Mouse (Mus musculus) hindbrain, embryonic 15.5 days (tissue): Measurements from ENCODE around the gene Trim14. TPM values are rescaled to one million over a fixed set of nuclear protein-coding genes. Genes with fewer than 3 reads are reported as not detected.

Source experiments
- ATAC-seq: fragments of 200-750 bp; cut with Nextera tagmentation; 2 replicates; pipeline ENCODE4 v1.8.0; 2017; ENCODE audit warnings: low read depth, moderate number of reproducible peaks, moderate TSS enrichment; ENCODE audit not compliant: low FRiP score
- H3K27ac ChIP-seq: fragments of 300-500 bp; sonication (generic); replicated peaks from 2 replicates; pipeline ENCODE4 v1.5.1; 2015; ENCODE audit warnings: mild to moderate bottlenecking, inconsistent platforms
- H3K27me3 ChIP-seq: fragments of 300-500 bp; sonication (generic); 2 replicates; pipeline ENCODE4 v1.6.1; 2015; ENCODE audit warnings: control low read depth, inconsistent platforms
- H3K36me3 ChIP-seq: fragments of 300-500 bp; sonication (generic); 2 replicates; pipeline ENCODE4 v1.6.1; 2015; ENCODE audit warnings: control low read depth, inconsistent platforms
- H3K4me1 ChIP-seq: fragments of 300-500 bp; sonication (generic); replicated peaks from 2 replicates; pipeline ENCODE4 v1.6.1; 2015; ENCODE audit warnings: control low read depth, inconsistent platforms
- H3K4me2 ChIP-seq: fragments of 300-500 bp; sonication (generic); 2 replicates; pipeline ENCODE4 v1.6.1; 2015; ENCODE audit warnings: moderate library complexity, mild to moderate bottlenecking, inconsistent platforms
- H3K4me3 ChIP-seq: fragments of 300-500 bp; sonication (generic); 2 replicates; pipeline ENCODE4 v1.5.1; 2015; ENCODE audit warnings: mild to moderate bottlenecking, inconsistent platforms
- H3K9ac ChIP-seq: fragments of 300-500 bp; sonication (generic); 2 replicates; pipeline ENCODE4 v1.6.1; 2015; ENCODE audit warnings: inconsistent platforms
- H3K9me3 ChIP-seq: fragments of 300-500 bp; sonication (generic); 2 replicates; pipeline ENCODE4 v1.6.1; 2016; ENCODE audit warnings: control low read depth, inconsistent platforms
- WGBS: fragments of 180-500 bp; shearing (Covaris S2); methylation state at CpG from one replicate; pipeline ENCODE4 v1.1.7; 2015; 5-methylcytosine and 5-hydroxymethylcytosine counted together
- polyA plus RNA-seq: library from polyadenylated mRNA; unstranded; fragments of >200 nt; fragmentation: Nextera tagmentation; extraction: Ambion mirVana; gene quantifications from 2 replicates; pipeline ENCODE4 v1.2.1, GENCODE M21; 2015

Trim14 gene
- polyA plus RNA-seq, 1 experiment from 2014 or later: 1.2 TPM

GRCm38 (mm10) chr4:46445237-46445945 is 90.5 kb downstream of the Trim14 start:
- Histone ChIP-seq H3K4me3 (no peak overlapping the region), H3K36me3 (no peaks in the 10 kb centered on the region), H3K27me3 (no peaks in the 10 kb centered on the region), H3K9me3 (no peaks in the 10 kb centered on the region), H3K9ac (no peak overlapping the region), H3K4me1 (peaks cover 4% of the 10 kb centered on the region), H3K27ac (no peak overlapping the region), H3K4me2 (no peak overlapping the region)
- 55% methylated on average over 9 of the region's 9 CpGs for WGBS
- no peak for ATAC-seq

Other genes starting within 250 kb of the Trim14 start
- not detected in 2 replicates for gene Foxe1, start 192.5 kb downstream of the Trim14 start, polyA plus RNA-seq
- 8.5 and 9.7 TPM in 2 replicates for gene Trmo, start 146.7 kb downstream of the Trim14 start, polyA plus RNA-seq
- 0.10 and 0.53 TPM in 2 replicates for gene Hemgn, start 122.6 kb downstream of the Trim14 start, polyA plus RNA-seq
- gene Anp32b, start 85.2 kb downstream of the Trim14 start, polyA plus RNA-seq: 84.4 and 92.3 TPM in 2 replicates
- 69.1 and 73.2 TPM in 2 replicates for gene Nans, start 46.9 kb downstream of the Trim14 start, polyA plus RNA-seq
- gene Coro2a, start 66.1 kb upstream of the Trim14 start, polyA plus RNA-seq: 9.0 and 10.5 TPM in 2 replicates
- 0.91 and 1.0 TPM in 2 replicates for gene Tbc1d2, start 114.1 kb upstream of the Trim14 start, polyA plus RNA-seq